Mouse (Mus musculus) stomach, embryonic 15.5 days (tissue): ENCODE measurements at regions not wholly inside any gene's neighbourhood (a gene's known extent, or its start where the extent isn't known, plus 50 kb on each side); places are given as distances from the start of the nearest gene placed in this dataset.
"Not testable (repeated sequence)": the region's sequence is repeated elsewhere in the genome, so short reads cannot be mapped to it uniquely, and the experiment has no call there.

Experiments
- ATAC-seq: fragments of 200-750 bp; cut with Nextera tagmentation; 2 replicates; pipeline ENCODE4 v1.8.0; 2017; ENCODE audit warnings: low read depth, moderate number of reproducible peaks, moderate TSS enrichment; ENCODE audit not compliant: insufficient read depth, low FRiP score
- H3K27ac ChIP-seq: fragments of 300-500 bp; sonication (generic); 2 replicates; pipeline ENCODE4 v1.5.1; 2015; ENCODE audit warnings: mild to moderate bottlenecking, inconsistent platforms
- H3K27me3 ChIP-seq: fragments of 300-500 bp; sonication (generic); replicated peaks from 2 replicates; pipeline ENCODE4 v1.6.1; 2015; ENCODE audit warnings: inconsistent platforms
- H3K36me3 ChIP-seq: fragments of 300-500 bp; sonication (generic); 2 replicates; pipeline ENCODE4 v1.6.1; 2015; ENCODE audit warnings: inconsistent platforms
- H3K4me1 ChIP-seq: fragments of 300-500 bp; sonication (generic); 2 replicates; pipeline ENCODE4 v1.6.1; 2015; ENCODE audit warnings: inconsistent platforms
- H3K4me2 ChIP-seq: fragments of 300-500 bp; sonication (generic); 2 replicates; pipeline ENCODE4 v1.6.1; 2015; ENCODE audit warnings: mild to moderate bottlenecking, inconsistent platforms
- H3K4me3 ChIP-seq: fragments of 300-500 bp; sonication (generic); replicated peaks from 2 replicates; pipeline ENCODE4 v1.5.1; 2015; ENCODE audit warnings: inconsistent platforms
- H3K9ac ChIP-seq: fragments of 300-500 bp; sonication (generic); 2 replicates; pipeline ENCODE4 v1.6.1; 2015; ENCODE audit warnings: inconsistent platforms
- H3K9me3 ChIP-seq: fragments of 300-500 bp; sonication (generic); 2 replicates; pipeline ENCODE4 v1.6.1; 2016; ENCODE audit warnings: inconsistent platforms
- WGBS: fragments of 180-500 bp; shearing (Covaris S2); methylation state at CpG from one replicate; pipeline ENCODE4 v1.1.7; 2015; 5-methylcytosine and 5-hydroxymethylcytosine counted together

DNA sequence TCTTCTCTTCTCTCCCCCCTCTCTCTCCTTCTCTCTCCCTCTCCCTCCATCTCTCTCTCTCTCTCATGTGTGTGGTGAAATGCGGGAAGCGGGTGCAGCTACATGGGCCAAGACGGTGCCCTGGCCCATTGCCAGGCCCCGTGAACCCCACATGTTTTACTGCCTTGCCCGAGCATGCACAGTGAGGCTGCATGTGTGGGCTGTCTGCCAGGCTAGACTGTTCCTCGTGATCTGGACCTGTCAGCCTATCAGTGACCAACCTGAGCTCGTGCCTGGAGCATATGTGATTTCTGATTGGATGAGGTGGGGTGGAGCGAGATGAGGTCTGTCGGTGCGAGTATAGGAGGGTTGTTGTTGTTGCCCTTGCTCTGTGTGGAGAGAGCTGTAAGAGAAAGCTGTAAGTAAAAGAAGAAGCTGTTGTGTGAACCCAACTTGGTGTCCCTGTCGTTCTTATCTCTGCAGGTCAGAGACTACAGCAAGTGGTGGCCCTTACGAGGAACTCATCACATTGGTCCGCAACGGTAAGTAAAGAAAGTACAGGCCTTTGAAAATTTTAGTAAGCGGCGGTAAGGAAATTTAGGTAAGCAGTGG, 333.8 kb upstream of the Htr2a start:
- WGBS = 86% methylated on average over 16 of the region's 16 CpGs
- no peaks in the 10 kb centered on the region for H3K9me3 ChIP-seq
- H3K27me3 ChIP-seq = no peaks in the 10 kb centered on the region
- H3K36me3 ChIP-seq = no peaks in the 10 kb centered on the region
- no peak for ATAC-seq
- H3K4me2 ChIP-seq = no peak overlapping the region
- no peak overlapping the region for H3K4me3 ChIP-seq
- no peak overlapping the region for H3K27ac ChIP-seq
- no peaks in the 10 kb centered on the region for H3K4me1 ChIP-seq
- no peak overlapping the region for H3K9ac ChIP-seq

DNA sequence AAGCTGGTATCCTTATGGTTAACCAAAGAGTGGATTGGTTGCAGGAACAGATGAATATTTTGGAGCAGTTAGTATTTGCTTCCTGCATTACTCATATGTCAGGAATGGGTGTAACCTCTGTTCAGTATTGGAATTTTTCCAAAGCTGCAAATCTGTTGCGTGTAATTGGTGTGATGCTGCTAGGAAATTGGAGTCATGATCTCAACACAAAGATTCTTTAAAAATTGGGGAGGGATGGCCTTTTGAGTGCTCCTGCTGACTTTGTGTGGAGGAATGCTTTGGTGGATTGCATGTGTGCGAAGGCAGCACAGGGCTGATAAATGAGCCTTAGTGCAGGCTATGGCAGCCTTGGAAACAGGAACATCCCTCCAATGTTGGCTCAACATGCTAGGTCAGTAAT, 331.2 kb upstream of the Htr2a start:
- not testable (repeated sequence) for H3K4me2 ChIP-seq, H3K4me1 ChIP-seq, H3K9ac ChIP-seq, H3K4me3 ChIP-seq, ATAC-seq, H3K27me3 ChIP-seq, H3K9me3 ChIP-seq, H3K36me3 ChIP-seq, H3K27ac ChIP-seq
- WGBS = 54% methylated on average over 2 of the region's 2 CpGs

DNA sequence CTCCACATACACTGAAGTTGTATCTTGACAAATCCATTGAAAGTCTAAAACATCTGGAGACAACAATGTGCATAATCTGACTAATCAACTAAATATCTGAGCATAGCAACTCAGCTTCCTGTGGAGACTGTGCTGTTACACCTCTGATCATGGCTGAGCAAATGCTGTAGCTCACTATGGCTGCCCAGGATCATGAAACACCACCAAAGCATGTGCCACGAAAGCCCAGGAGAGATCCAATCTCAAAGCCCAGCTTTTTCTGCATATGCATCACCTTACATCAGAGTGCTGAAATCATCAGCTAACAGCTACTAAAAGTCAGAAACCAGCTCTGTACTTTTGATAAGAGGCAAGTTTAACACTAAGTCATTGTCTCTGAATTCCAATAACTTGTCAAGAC, 313.3 kb upstream of the Htr2a start:
- ATAC-seq = no peak
- WGBS = 80% methylated on average over 1 of the region's 1 CpGs
- H3K4me1 ChIP-seq = no peaks in the 10 kb centered on the region

DNA sequence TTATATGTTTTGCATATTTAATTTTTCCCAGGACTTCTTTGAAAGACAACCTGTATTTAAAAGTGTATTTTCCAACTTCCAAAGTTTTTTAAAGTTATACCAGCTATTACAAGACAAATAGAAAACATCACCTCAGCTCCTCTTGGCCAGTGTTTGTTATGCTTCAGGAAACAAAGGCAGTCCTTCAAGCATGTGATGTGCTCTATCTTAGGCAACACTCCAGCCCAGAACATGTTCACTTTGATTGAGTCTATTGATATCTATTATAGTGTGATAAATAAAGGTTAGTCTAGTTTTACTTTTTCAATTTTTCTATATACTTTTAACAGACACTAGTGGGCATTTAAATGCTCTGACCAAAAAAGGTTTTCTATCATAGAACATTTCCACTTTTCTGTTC, 289.9 kb upstream of the Htr2a start:
- Histone ChIP-seq H3K27ac (no peak overlapping the region), H3K27me3 (no peaks in the 10 kb centered on the region), H3K4me2 (no peak overlapping the region), H3K4me3 (no peak overlapping the region), H3K36me3 (no peaks in the 10 kb centered on the region), H3K4me1 (no peaks in the 10 kb centered on the region), H3K9ac (no peak overlapping the region), H3K9me3 (no peaks in the 10 kb centered on the region)
- ATAC-seq = no peak

More for the DNA sequence above, 313.3 kb upstream of the Htr2a start:
- no peak overlapping the region for H3K4me2 ChIP-seq
- no peaks in the 10 kb centered on the region for H3K36me3 ChIP-seq
- no peaks in the 10 kb centered on the region for H3K27me3 ChIP-seq
- H3K9ac ChIP-seq = no peak overlapping the region
- no peaks in the 10 kb centered on the region for H3K9me3 ChIP-seq
- no peak overlapping the region for H3K4me3 ChIP-seq
- H3K27ac ChIP-seq = no peak overlapping the region

DNA sequence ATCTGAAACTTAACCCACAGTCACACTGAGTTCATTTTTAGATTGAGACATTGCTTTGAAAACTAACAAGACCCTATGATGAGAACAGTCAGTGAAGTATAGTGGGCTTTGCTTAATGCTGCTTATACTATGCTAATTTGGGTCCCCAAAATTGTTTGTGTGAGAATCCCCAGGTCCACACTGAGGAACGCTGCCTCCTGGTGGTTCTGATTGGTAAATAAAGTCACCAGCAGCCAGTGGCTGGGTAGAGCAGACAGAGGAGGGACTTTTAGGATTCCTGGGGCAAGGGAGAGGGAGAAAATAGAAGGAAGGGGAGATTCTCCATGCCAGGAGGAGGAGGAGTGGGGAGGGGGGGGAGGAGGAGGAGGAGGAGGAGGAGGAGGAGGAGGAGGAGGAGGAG, 288.4 kb upstream of the Htr2a start:
- H3K9me3 ChIP-seq = no peaks in the 10 kb centered on the region
- H3K4me2 ChIP-seq = no peak overlapping the region
- H3K9ac ChIP-seq = no peak overlapping the region
- no peak overlapping the region for H3K4me3 ChIP-seq
- WGBS = 45% methylated on average over 1 of the region's 1 CpGs
- no peak for ATAC-seq
- no peaks in the 10 kb centered on the region for H3K36me3 ChIP-seq
- no peaks in the 10 kb centered on the region for H3K27me3 ChIP-seq
- no peaks in the 10 kb centered on the region for H3K4me1 ChIP-seq
- H3K27ac ChIP-seq = no peak overlapping the region

DNA sequence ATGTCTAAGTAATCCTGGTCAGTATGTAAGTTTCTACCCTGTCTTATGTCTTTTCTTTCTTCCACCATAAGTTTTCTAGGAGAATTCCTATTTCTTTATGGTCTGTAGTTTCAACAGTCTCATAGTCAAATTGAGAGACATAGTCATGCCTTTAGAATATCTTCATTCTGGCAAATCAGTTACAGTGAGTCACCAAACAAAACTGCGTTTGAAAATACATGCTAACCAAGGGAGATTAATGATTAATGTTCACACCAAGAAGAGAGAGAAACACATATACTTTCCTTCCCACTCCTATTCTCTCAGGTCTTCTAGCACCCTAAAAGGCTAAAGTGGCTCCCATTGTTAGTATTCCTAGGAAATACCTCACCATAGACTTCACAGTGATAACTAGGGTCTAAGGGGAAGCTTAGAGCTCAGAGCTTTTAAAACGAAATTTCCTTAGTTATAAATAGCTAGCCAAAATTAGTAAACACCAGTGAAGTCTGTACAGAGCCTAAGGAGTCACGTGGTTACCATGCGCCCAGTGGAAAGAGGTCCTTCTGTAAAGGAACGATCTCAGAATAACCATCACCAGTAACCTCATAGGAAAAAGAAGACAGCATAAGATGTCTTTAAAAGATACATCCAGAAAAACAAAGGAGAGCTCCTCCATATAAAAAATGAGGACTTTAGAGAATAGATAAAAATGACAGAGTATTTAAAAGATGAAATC, 281.8 kb upstream of the Htr2a start:
- Histone ChIP-seq H3K4me2 (no peak overlapping the region), H3K4me3 (no peak overlapping the region), H3K36me3 (no peaks in the 10 kb centered on the region), H3K27ac (no peak overlapping the region), H3K9me3 (no peaks in the 10 kb centered on the region), H3K27me3 (no peaks in the 10 kb centered on the region), H3K4me1 (no peaks in the 10 kb centered on the region), H3K9ac (no peak overlapping the region)
- ATAC-seq = no peak
- WGBS = 66% methylated on average over 5 of the region's 5 CpGs

DNA sequence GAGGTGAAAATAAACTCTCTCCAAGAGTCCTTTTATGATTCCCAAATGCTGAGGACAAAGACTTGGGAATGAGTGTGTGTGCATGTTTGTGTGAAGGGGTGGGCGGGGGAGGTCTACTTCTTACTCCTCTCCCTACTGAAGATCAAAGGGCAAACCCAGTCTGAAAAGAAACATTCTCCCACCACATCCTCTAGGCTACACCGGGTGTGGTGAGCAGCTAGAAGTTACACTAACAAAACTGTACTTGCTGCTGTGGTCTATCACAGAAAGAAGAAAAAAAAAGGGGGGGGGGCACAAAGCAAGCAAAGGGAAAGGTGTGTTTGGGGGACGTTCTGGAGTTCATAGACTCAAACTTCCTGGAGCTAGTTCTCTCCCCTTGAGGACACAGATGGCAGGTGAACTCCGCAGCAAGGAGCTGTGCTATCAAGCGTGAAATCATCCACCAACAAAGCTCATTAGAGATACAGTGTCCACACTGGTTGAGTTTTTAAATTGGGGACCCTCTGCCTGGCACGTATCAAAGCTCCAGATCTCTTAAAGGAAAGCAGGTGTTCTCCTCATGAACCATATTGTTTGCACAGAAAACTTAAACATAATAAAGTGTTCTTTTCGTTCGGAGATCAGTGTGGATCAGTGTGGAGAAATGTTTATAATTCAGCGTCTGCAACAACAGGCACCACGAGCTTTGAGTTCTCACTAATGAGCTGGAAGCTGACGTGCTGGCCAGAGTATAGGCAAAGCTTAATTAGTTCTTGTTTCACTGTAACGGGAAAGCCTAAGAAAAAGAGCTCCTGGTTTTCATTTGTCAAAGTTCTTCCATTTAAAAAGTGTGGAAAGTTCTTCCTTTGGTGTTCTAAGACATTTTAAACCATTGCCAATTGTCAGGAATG, 280.7 kb upstream of the Htr2a start:
- Histone ChIP-seq H3K27ac (no peak overlapping the region), H3K4me2 (no peak overlapping the region), H3K27me3 (no peaks in the 10 kb centered on the region), H3K36me3 (no peaks in the 10 kb centered on the region), H3K9me3 (no peaks in the 10 kb centered on the region), H3K4me1 (no peaks in the 10 kb centered on the region), H3K9ac (no peak overlapping the region), H3K4me3 (no peak overlapping the region)
- WGBS = 39% methylated on average over 12 of the region's 12 CpGs
- ATAC-seq = no peak

DNA sequence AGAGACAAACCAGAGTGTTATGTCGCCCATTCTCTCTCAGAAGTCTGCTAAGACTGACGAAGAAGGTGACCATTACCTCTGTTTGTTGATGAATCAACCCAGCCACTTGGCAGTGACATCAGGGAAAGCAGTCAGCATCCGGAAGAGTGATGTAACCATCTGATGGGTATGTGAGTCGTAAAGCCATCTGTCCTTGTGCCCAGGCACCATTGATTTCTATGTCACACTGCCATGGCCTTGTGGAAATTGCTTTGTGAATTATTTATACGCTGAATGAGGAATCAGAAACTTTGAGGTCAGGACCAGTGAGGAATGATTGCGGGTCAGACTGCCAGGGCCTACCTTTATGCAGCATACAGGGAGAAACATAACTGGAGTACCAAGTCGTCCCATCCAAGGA, 256.2 kb upstream of the Htr2a start:
- H3K36me3 ChIP-seq = no peaks in the 10 kb centered on the region

DNA sequence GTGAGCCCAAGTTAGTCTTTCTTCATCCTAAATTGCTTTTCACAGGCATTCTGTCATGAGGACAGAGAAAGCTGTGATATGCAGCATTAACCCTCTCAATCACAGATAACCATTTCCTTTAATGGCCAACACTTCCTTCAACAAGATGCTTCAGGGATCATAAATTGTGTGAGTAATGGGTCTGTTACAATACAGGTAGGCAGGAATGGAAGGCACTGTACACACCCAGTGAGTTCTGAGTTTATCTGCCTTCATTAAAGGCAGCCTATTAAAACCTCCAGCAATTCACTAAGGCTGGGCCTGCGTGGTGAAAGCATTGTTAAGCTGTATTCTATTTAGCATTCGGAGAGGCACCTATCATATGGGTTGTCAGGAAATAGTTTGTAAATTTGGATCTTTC, 248.2 kb upstream of the Htr2a start:
- Histone ChIP-seq H3K4me2 (no peak overlapping the region), H3K4me3 (no peak overlapping the region), H3K9ac (no peak overlapping the region), H3K9me3 (no peaks in the 10 kb centered on the region), H3K27me3 (no peaks in the 10 kb centered on the region), H3K36me3 (no peaks in the 10 kb centered on the region), H3K4me1 (no peaks in the 10 kb centered on the region), H3K27ac (no peak overlapping the region)
- no peak for ATAC-seq
- WGBS = 79% methylated on average over 2 of the region's 2 CpGs

More for the DNA sequence above, 256.2 kb upstream of the Htr2a start:
- Histone ChIP-seq H3K9ac (no peak overlapping the region), H3K4me1 (no peaks in the 10 kb centered on the region), H3K9me3 (no peaks in the 10 kb centered on the region), H3K27me3 (no peaks in the 10 kb centered on the region), H3K4me2 (no peak overlapping the region), H3K4me3 (no peak overlapping the region), H3K27ac (no peak overlapping the region)
- WGBS = 81% methylated on average over 7 of the region's 7 CpGs
- no peak for ATAC-seq

DNA sequence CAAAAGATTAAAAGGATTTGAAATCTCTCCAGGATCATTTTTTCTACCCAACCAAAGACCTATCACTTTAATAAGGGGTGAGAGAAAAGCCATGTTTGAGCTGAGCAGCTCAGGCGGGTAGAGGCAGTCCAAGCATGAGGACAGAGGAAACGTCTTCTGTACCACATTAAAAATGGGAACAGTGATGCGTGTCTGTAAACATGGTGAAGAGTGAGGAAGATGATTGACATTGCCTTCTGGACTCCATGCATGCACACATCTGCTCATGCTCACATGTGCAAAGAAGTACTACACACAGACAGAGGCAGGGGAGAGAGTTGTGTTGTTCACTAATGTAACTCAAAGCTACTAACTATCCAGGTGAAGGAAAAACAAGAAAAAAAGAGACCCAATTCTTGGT, 243.4 kb upstream of the Htr2a start:
- Histone ChIP-seq H3K4me1 (no peaks in the 10 kb centered on the region), H3K4me3 (no peak overlapping the region), H3K27me3 (no peaks in the 10 kb centered on the region), H3K36me3 (no peaks in the 10 kb centered on the region), H3K27ac (no peak overlapping the region), H3K4me2 (no peak overlapping the region), H3K9me3 (no peaks in the 10 kb centered on the region), H3K9ac (no peak overlapping the region)
- no peak for ATAC-seq
- WGBS = 74% methylated on average over 3 of the region's 3 CpGs

DNA sequence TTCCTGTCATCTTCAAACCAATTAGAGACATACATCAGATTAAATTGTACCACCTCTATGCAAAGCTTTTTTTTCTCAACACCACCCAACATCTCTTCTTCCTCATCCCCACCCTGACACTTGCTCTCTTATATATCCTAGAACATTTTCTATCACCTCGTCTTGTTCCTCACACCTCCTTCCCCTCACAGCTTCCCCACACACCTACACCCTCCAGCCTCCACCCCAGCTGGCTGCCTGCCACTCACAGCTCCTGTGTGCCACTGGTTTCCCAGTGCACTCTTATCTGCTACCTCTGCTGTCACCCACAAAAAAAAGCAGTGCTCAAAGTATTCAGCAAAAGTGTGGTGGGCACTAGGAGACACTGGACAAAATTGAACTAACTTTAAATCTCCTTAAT, 231.2 kb upstream of the Htr2a start:
- Histone ChIP-seq H3K9ac (no peak overlapping the region), H3K4me3 (no peak overlapping the region), H3K4me1 (no peaks in the 10 kb centered on the region), H3K9me3 (no peaks in the 10 kb centered on the region), H3K27ac (no peak overlapping the region), H3K27me3 (no peaks in the 10 kb centered on the region), H3K36me3 (no peaks in the 10 kb centered on the region), H3K4me2 (no peak overlapping the region)
- 45% methylated on average over 1 of the region's 1 CpGs for WGBS
- no peak for ATAC-seq

DNA sequence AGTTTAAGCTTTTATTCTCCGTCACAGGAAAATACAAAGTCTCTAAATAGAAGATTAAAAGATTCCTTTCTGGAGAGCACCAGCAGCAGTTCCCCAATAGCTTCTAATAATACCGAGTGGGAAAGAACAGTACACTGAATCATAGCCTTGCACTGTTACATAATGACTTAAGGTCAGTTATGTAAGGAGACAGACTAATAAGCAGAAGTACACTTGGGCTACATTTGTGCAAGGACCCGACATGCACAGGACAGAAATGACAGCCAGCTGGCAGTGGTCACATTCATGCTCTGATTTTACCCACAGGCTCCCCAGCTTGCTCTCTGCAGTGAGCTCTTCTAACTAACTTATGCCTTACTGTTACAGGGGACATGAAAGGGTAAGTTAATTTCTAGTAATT, 212.4 kb upstream of the Htr2a start:
- no peak for ATAC-seq
- 63% methylated on average over 3 of the region's 3 CpGs for WGBS

More for the DNA sequence above, 212.4 kb upstream of the Htr2a start:
- no peak overlapping the region for H3K27ac ChIP-seq
- H3K4me1 ChIP-seq = no peaks in the 10 kb centered on the region
- no peaks in the 10 kb centered on the region for H3K36me3 ChIP-seq
- no peak overlapping the region for H3K4me2 ChIP-seq
- H3K9me3 ChIP-seq = no peaks in the 10 kb centered on the region
- H3K9ac ChIP-seq = no peak overlapping the region
- H3K4me3 ChIP-seq = no peak overlapping the region
- H3K27me3 ChIP-seq = no peaks in the 10 kb centered on the region
